Mouse (Mus musculus): ENCODE results near the gene Acp7. TPM values are rescaled to one million over a fixed set of nuclear protein-coding genes. Genes with fewer than 3 reads are reported as not detected.

The Acp7 gene
- polyA plus RNA-seq, 1 experiment from 2014 or later = not detected

DNA sequence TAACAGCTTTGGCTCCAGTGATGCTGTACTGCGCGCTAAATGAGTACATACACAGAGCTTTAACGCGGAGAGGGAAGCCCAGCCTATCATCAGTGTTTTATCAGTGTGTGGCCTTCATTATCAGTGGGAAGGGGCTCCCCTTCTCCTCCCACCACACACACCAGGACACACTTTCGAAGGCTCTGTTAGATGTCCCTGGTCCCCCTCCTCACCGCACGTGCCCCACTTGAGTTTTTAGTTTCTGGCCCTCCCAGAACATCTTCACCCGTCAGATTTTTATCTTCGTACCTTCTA lies 33.9 kb downstream of the Acp7 start:
- ATAC-seq (ENCODE audit: low FRiP score, low TSS enrichment) (peak; percentile 15; the same call in 1 of the 2 replicates), DNase-seq (no peak)
- 13% methylated on average over 9 of the region's 9 CpGs for WGBS

DNA sequence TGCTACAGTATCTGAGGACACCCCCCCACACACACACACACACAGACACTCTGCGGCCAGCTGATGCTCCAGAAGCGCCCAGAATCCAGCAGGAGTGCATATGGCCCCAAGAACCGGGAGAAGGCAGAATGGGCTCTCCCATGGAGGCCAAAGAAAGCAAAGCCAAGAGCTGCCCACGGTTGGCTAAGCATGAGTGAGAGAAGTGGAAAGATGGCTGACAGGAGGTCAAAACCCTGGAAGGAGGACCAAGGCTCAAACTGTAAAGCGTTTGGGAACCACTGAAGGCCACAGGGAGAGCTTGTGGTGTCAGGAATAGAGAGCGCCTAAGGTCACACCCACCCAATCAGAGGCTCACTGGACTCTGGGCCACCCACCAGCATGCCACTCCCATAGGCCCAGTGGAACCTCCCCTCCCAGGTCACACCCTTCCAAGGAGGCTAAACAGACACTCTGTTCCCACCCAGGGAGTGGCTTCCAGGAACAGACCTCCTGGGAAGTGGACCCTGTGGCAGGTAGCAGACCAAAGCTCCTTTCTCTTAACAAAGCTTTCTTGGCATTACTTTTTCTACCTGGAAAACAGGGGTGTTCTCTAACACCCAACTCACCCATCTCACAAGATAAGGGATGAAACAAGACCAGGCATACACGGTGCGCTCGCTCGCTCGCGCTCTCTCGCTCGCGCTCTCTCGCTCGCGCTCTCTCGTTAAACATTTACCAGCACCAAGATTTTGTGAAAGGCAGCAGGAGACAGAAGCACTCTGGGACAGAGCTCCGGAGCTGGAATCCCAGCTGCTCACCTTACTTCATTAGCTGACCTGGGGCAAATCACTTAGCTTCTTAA lies 34.5 kb downstream of the Acp7 start:
- WGBS = 41% methylated on average over 20 of the region's 20 CpGs
- Histone ChIP-seq H3K4me1 (ENCODE audit: control insufficient read depth, insufficient read depth, low read length) (peaks cover 17% of the 10 kb centered on the region), H3K4me2 (ENCODE audit: low read length) (peak overlapping the region; percentile 90), H3K27ac (replicated peaks; ENCODE audit: low read depth, low read length) (peak overlapping the region; percentile 33; the same call in 1 of the 2 replicates), H3K4me3 (replicated peaks; ENCODE audit: low read depth, low read length) (peak overlapping the region; percentile 65), H3K27me3 (ENCODE audit: control insufficient read depth, insufficient read depth, low read length) (no peaks in the 10 kb centered on the region), H3K36me3 (ENCODE audit: control insufficient read depth, insufficient read depth, low read length) (no peaks in the 10 kb centered on the region), H3K9ac (replicated peaks; ENCODE audit: low read length) (peak overlapping the region; percentile 62), H3K9me3 (ENCODE audit: control insufficient read depth, low read length) (no peaks in the 10 kb centered on the region)
- peak; percentile 42 for DNase-seq
- ATAC-seq (ENCODE audit: low FRiP score, low TSS enrichment) = no peak

More for the DNA sequence above, 33.9 kb downstream of the Acp7 start:
- Histone ChIP-seq H3K9ac (replicated peaks; ENCODE audit: low read length) (peak overlapping the region; percentile 62), H3K4me1 (ENCODE audit: control insufficient read depth, insufficient read depth, low read length) (peaks cover 17% of the 10 kb centered on the region), H3K9me3 (ENCODE audit: control insufficient read depth, low read length) (no peaks in the 10 kb centered on the region), H3K4me2 (ENCODE audit: low read length) (peak overlapping the region; percentile 90), H3K4me3 (replicated peaks; ENCODE audit: low read depth, low read length) (peak overlapping the region; percentile 65), H3K27me3 (ENCODE audit: control insufficient read depth, insufficient read depth, low read length) (no peaks in the 10 kb centered on the region), H3K36me3 (ENCODE audit: control insufficient read depth, insufficient read depth, low read length) (no peaks in the 10 kb centered on the region), H3K27ac (replicated peaks; ENCODE audit: low read depth, low read length) (peak overlapping the region; percentile 33; the same call in 1 of the 2 replicates)

DNA sequence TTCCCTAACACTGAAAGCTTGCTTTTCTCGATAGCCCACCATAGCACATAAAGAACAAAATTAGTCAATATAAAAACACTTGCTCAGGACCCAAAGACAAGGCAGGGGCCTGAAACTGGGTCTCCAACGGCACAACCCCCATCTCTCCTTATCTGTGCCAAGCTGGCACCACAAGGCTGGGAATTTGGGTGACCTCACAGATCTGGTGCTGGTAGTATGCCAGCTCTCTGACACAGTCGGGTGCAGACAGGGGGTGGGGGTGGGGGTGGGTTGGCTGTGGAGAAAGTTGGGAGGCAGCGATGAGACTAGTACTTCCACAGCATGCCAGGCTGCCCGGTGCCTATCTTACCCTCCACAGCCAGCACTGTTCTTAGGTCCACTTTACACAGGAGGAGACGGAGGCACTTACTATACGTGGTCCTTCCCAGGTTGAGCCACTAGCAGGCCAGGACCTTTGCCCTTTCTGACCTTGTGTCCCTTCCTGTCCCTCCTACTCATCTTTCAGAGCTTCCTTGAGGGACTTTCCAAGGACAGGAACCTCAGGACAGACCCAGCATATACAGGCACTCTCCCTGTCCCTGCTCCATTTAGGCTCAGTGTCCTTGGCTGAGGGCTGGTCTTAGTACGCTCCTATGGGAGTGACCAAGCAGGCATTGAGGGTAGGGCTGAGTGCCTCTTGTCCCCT lies 35.2 kb downstream of the Acp7 start:
- ATAC-seq (ENCODE audit: low FRiP score, low TSS enrichment) = no peak
- H3K27me3 ChIP-seq (ENCODE audit: control insufficient read depth, insufficient read depth, low read length) = no peaks in the 10 kb centered on the region
- no peak overlapping the region for H3K9ac ChIP-seq (replicated peaks; ENCODE audit: low read length)
- DNase-seq = no peak
- H3K27ac ChIP-seq (replicated peaks; ENCODE audit: low read depth, low read length) = no peak overlapping the region
- peak overlapping the region; percentile 90 for H3K4me2 ChIP-seq (ENCODE audit: low read length)
- 77% methylated on average over 8 of the region's 8 CpGs for WGBS
- peaks cover 17% of the 10 kb centered on the region for H3K4me1 ChIP-seq (ENCODE audit: control insufficient read depth, insufficient read depth, low read length)
- no peaks in the 10 kb centered on the region for H3K9me3 ChIP-seq (ENCODE audit: control insufficient read depth, low read length)
- no peaks in the 10 kb centered on the region for H3K36me3 ChIP-seq (ENCODE audit: control insufficient read depth, insufficient read depth, low read length)
- no peak overlapping the region for H3K4me3 ChIP-seq (replicated peaks; ENCODE audit: low read depth, low read length)

DNA sequence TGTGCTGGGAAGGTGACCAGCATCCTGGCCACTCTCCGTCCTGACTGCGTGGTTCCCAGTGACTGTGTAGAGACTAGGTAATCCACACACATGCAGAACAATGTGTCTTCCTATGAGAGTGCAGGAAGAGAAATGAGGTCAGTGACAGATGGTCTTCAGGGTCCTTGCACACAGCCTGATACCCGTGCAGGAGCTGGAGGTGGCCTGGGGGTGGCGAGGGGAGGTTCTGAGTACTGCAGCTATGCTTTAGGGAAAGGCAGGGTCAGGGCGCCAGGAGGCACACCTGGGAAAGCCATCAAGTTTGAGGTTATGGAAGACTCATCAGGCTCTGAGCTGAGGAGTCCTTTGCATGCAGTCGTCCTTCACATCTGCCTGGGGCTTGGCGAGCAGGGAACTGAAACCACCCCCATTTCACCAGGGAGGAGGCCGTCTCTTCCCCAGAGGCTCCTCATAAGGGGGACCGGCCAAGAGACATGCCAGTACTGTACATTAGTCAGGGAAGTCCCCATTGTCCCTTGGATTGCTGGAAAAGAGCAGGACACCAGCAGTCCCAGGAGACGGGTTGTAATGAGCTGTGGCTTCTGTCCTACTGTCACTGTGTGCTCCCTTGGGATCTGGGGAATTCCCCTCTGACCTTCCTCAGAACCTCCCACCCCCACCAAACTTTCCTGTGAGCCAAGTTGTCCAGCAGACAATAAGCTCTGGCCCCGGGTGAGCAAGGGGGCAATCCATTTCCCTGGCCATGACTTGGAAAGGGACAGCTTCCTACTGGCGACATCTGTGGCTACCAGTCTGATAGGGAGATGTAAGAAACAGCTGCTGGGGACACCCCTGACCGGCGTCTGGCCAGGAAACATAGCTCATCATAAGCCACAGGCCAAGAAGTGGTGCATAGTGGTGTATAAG lies 37.7 kb downstream of the Acp7 start:
- peaks cover 17% of the 10 kb centered on the region for H3K4me1 ChIP-seq (ENCODE audit: control insufficient read depth, insufficient read depth, low read length)
- no peak overlapping the region for H3K9ac ChIP-seq (replicated peaks; ENCODE audit: low read length)

DNA sequence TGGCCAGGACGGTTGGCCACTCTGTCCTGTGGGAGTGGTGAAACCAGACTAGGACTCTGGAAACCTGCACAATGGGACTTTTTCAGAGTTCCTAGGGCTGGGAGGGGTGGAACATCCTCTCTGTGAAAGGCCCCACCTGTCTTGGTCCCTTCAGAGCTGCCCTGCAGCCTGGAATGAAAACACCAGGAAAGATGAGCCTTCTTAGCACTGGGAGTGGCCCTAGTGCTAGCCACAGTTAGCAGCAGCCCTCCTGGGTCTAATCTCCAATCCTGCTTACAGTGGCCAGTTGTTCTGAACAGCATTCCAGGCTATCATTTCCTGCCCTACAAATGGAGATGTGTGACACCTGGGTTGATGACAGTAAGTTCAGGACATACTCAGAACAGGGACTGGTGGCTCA lies 39.3 kb downstream of the Acp7 start:
- no peak overlapping the region for H3K9ac ChIP-seq (replicated peaks; ENCODE audit: low read length)
- no peak for ATAC-seq (ENCODE audit: low FRiP score, low TSS enrichment)
- no peaks in the 10 kb centered on the region for H3K27me3 ChIP-seq (ENCODE audit: control insufficient read depth, insufficient read depth, low read length)
- WGBS = 76% methylated on average over 1 of the region's 1 CpGs
- H3K4me3 ChIP-seq (replicated peaks; ENCODE audit: low read depth, low read length) = no peak overlapping the region
- H3K36me3 ChIP-seq (ENCODE audit: control insufficient read depth, insufficient read depth, low read length) = no peaks in the 10 kb centered on the region
- H3K4me1 ChIP-seq (ENCODE audit: control insufficient read depth, insufficient read depth, low read length) = peaks cover 12% of the 10 kb centered on the region
- DNase-seq = no peak
- H3K27ac ChIP-seq (replicated peaks; ENCODE audit: low read depth, low read length) = no peak overlapping the region
- H3K9me3 ChIP-seq (ENCODE audit: control insufficient read depth, low read length) = no peaks in the 10 kb centered on the region
- H3K4me2 ChIP-seq (ENCODE audit: low read length) = no peak overlapping the region

More for the DNA sequence above, 37.7 kb downstream of the Acp7 start:
- Histone ChIP-seq H3K4me3 (replicated peaks; ENCODE audit: low read depth, low read length) (no peak overlapping the region), H3K36me3 (ENCODE audit: control insufficient read depth, insufficient read depth, low read length) (no peaks in the 10 kb centered on the region), H3K27me3 (ENCODE audit: control insufficient read depth, insufficient read depth, low read length) (no peaks in the 10 kb centered on the region), H3K4me2 (ENCODE audit: low read length) (no peak overlapping the region), H3K27ac (replicated peaks; ENCODE audit: low read depth, low read length) (no peak overlapping the region), H3K9me3 (ENCODE audit: control insufficient read depth, low read length) (no peaks in the 10 kb centered on the region)
- DNase-seq (no peak), ATAC-seq (ENCODE audit: low FRiP score, low TSS enrichment) (no peak)
- 68% methylated on average over 14 of the region's 14 CpGs for WGBS

DNA sequence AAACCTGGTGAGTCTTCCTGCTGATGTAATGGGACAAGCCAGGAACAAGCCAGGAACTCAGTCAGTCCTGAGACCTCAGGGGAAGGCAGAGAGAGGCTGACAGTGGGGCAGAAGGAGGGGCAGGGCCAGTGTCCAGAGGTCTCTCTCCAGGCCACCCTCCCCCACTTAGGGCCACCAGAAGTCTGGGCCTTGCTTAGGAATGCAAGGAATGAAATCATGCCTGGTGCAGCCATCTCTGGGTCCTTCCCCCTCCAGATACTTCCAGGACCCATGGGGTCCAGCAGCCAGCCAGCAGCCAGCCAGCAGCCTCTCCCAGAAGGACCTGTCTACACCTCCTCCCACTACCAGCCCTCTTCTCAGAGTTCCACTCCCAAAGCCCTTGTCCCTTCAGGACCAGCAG lies 43.5 kb downstream of the Acp7 start:
- no peaks in the 10 kb centered on the region for H3K4me1 ChIP-seq (ENCODE audit: control insufficient read depth, insufficient read depth, low read length)
- no peak overlapping the region for H3K4me2 ChIP-seq (ENCODE audit: low read length)
- H3K9ac ChIP-seq (replicated peaks; ENCODE audit: low read length) = no peak overlapping the region
- H3K36me3 ChIP-seq (ENCODE audit: control insufficient read depth, insufficient read depth, low read length) = no peaks in the 10 kb centered on the region
- no peaks in the 10 kb centered on the region for H3K9me3 ChIP-seq (ENCODE audit: control insufficient read depth, low read length)
- DNase-seq = no peak
- 0 out of 2 replicates have a peak overlapping the region, but pooled peaks have one; percentile 5 for H3K27ac ChIP-seq (replicated peaks; ENCODE audit: low read depth, low read length)
- no peak for ATAC-seq (ENCODE audit: low FRiP score, low TSS enrichment)
- H3K27me3 ChIP-seq (ENCODE audit: control insufficient read depth, insufficient read depth, low read length) = no peaks in the 10 kb centered on the region
- no peak overlapping the region for H3K4me3 ChIP-seq (replicated peaks; ENCODE audit: low read depth, low read length)

DNA sequence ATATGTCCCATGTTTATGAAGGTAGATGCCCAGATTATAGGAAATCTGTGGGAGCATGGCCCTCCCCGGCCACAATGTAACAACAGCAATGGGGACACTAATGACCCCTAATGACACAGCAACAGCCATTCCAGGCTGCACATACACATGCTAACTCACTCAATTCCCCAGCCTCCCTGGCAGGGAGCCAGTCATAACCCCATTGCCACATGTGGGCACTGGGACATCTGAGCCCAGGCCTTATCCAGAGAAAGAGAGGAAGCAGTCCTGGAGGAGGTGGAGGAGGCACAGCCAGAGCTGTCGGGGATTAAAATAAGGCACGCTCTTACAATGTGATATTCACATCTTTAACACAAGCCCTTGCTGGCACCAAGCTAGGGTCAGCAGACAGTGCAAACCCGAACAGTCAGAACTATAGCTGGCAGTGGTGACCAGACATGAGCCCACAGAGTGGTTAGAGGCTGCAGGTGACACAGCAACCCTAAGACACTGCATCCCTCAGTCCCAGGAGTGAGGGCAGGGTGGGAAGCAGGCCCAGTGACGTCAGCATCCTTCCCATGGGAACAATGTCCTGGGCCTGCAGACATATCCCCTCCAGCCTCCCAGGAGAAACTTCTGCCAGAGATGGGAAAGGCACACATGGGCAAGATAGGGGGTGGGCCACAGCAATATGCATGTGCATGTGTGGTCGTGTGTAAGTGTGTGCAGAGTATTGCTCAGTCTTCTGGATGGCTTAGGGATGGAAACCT lies 44.3 kb downstream of the Acp7 start:
- H3K27me3 ChIP-seq (ENCODE audit: control insufficient read depth, insufficient read depth, low read length) = no peaks in the 10 kb centered on the region
- H3K4me3 ChIP-seq (replicated peaks; ENCODE audit: low read depth, low read length) = no peak overlapping the region
- peak; percentile 35 for DNase-seq
- no peaks in the 10 kb centered on the region for H3K9me3 ChIP-seq (ENCODE audit: control insufficient read depth, low read length)
- no peak overlapping the region for H3K4me2 ChIP-seq (ENCODE audit: low read length)
- H3K9ac ChIP-seq (replicated peaks; ENCODE audit: low read length) = no peak overlapping the region
- no peaks in the 10 kb centered on the region for H3K4me1 ChIP-seq (ENCODE audit: control insufficient read depth, insufficient read depth, low read length)
- H3K27ac ChIP-seq (replicated peaks; ENCODE audit: low read depth, low read length) = 0 out of 2 replicates have a peak overlapping the region, but pooled peaks have one; percentile 5
- H3K36me3 ChIP-seq (ENCODE audit: control insufficient read depth, insufficient read depth, low read length) = no peaks in the 10 kb centered on the region
- WGBS = 58% methylated on average over 6 of the region's 6 CpGs
- no peak for ATAC-seq (ENCODE audit: low FRiP score, low TSS enrichment)

DNA sequence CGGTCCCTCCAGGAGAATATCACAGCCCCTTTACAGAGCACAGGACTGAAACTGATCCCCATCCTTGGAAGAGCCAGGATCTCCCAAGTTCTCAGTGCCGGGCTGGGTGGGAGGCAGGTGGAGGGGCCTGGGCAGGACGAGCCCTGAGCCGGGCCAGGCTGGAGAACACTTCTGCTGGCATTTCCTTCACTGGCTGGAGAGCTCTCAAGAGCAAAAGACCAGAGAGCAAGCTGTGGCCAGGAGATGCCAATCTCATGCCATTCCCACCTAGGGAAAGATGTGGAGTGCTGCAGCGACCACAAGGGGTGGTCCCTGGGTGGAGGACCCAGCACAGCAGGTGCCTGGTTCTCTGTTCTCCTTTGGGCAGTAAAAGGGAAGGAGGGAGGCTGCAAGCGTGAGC lies 46.1 kb downstream of the Acp7 start:
- Histone ChIP-seq H3K4me2 (ENCODE audit: low read length) (no peak overlapping the region), H3K27me3 (ENCODE audit: control insufficient read depth, insufficient read depth, low read length) (no peaks in the 10 kb centered on the region), H3K36me3 (ENCODE audit: control insufficient read depth, insufficient read depth, low read length) (no peaks in the 10 kb centered on the region), H3K9ac (replicated peaks; ENCODE audit: low read length) (no peak overlapping the region), H3K27ac (replicated peaks; ENCODE audit: low read depth, low read length) (no peak overlapping the region), H3K4me1 (ENCODE audit: control insufficient read depth, insufficient read depth, low read length) (no peaks in the 10 kb centered on the region), H3K9me3 (ENCODE audit: control insufficient read depth, low read length) (no peaks in the 10 kb centered on the region), H3K4me3 (replicated peaks; ENCODE audit: low read depth, low read length) (no peak overlapping the region)
- 89% methylated on average over 6 of the region's 6 CpGs for WGBS
- DNase-seq (no peak), ATAC-seq (ENCODE audit: low FRiP score, low TSS enrichment) (no peak)

Measured in midbrain, embryonic 14.5 days (tissue).